Mouse (Mus musculus): Measurements from ENCODE around the gene Xpr1. TPM values are rescaled to one million over a fixed set of nuclear protein-coding genes. Genes with fewer than 3 reads are reported as not detected.
"Not testable (repeated sequence)": the region's sequence is repeated elsewhere in the genome, so short reads cannot be mapped to it uniquely, and the experiment has no call there.

Xpr1 gene
- polyA plus RNA-seq, 2 experiments = 2.4 to 4.2 TPM

- Histone ChIP-seq H3K36me3 (replicated peaks; ENCODE audit: control insufficient read depth, insufficient read depth, low read depth) (no peaks in the 10 kb centered on the region), H3K4me2 (ENCODE audit: low read depth) (no peak overlapping the region), H3K4me1 (replicated peaks; ENCODE audit: control insufficient read depth in 2 of 2, insufficient read depth in 2 of 2, low read length in 1 of 2) (peaks cover 8 to 18% of the 10 kb centered on the region in 2 experiments; a peak in 3 of 4 replicates), H3K4me3 (ENCODE audit: insufficient read depth in 1 of 2, low read depth in 2 of 2, low read length in 2 of 2) (no peak overlapping the region), H3K27me3 (ENCODE audit: control insufficient read depth, insufficient read depth, low read length) (no peaks in the 10 kb centered on the region), H3K27ac (no peak overlapping the region), H3K9me3 (ENCODE audit: control insufficient read depth, low read length) (no peaks in the 10 kb centered on the region), H3K9ac (replicated peaks) (no peak overlapping the region)
- no peak for DNase-seq (ENCODE audit: low read depth in 3 of 3, low spot score in 3 of 3)
- ATAC-seq (ENCODE audit: insufficient read depth) = no peak
- TF ChIP-seq EP300 (IDR thresholded peaks at IDR 0.05; ENCODE audit: low read depth) (no peak), CTCF (IDR thresholded peaks at IDR 0.05; ENCODE audit: low read depth) (no peak)
- 70% methylated on average over 3 of the region's 3 CpGs for WGBS (ENCODE audit: insufficient replicate concordance)
Observed at GRCm38 (mm10) chr1:155274976-155275375, 142.2 kb downstream of the Xpr1 start.

GRCm38 (mm10) chr1:155272953-155273352 lies 144.3 kb downstream of the Xpr1 start:
- WGBS (ENCODE audit: insufficient replicate concordance) = 61% methylated on average over 4 of the region's 4 CpGs
- H3K9ac ChIP-seq (replicated peaks) = no peak overlapping the region
- H3K9me3 ChIP-seq (ENCODE audit: control insufficient read depth, low read length) = no peaks in the 10 kb centered on the region
- no peak overlapping the region for H3K4me3 ChIP-seq (ENCODE audit: insufficient read depth in 1 of 2, low read depth in 2 of 2, low read length in 2 of 2)
- DNase-seq (ENCODE audit: low read depth in 3 of 3, low spot score in 3 of 3) (no peak), ATAC-seq (ENCODE audit: insufficient read depth) (no peak)
- TF ChIP-seq CTCF (IDR thresholded peaks at IDR 0.05; ENCODE audit: low read depth) (no peak), EP300 (IDR thresholded peaks at IDR 0.05; ENCODE audit: low read depth) (no peak)
- H3K27ac ChIP-seq = no peak overlapping the region
- H3K4me1 ChIP-seq (replicated peaks; ENCODE audit: control insufficient read depth in 2 of 2, insufficient read depth in 2 of 2, low read length in 1 of 2) = peaks cover 8 to 13% of the 10 kb centered on the region in 2 experiments; a peak in 3 of 4 replicates
- H3K4me2 ChIP-seq (ENCODE audit: low read depth) = no peak overlapping the region
- H3K27me3 ChIP-seq (ENCODE audit: control insufficient read depth, insufficient read depth, low read length) = no peaks in the 10 kb centered on the region
- H3K36me3 ChIP-seq (replicated peaks; ENCODE audit: control insufficient read depth, insufficient read depth, low read depth) = no peaks in the 10 kb centered on the region

GRCm38 (mm10) chr1:155262496-155262895 lies 154.7 kb downstream of the Xpr1 start:
- not testable (repeated sequence) for DNase-seq (ENCODE audit: low read depth in 3 of 3, low spot score in 3 of 3); H3K27ac ChIP-seq; H3K36me3 ChIP-seq (replicated peaks; ENCODE audit: control insufficient read depth, insufficient read depth, low read depth); H3K9ac ChIP-seq (replicated peaks); ATAC-seq (ENCODE audit: insufficient read depth); H3K27me3 ChIP-seq (ENCODE audit: control insufficient read depth, insufficient read depth, low read length); H3K4me2 ChIP-seq (ENCODE audit: low read depth); H3K4me1 ChIP-seq (replicated peaks; ENCODE audit: control insufficient read depth in 2 of 2, insufficient read depth in 2 of 2, low read length in 1 of 2); H3K4me3 ChIP-seq (ENCODE audit: insufficient read depth in 1 of 2, low read depth in 2 of 2, low read length in 2 of 2); H3K9me3 ChIP-seq (ENCODE audit: control insufficient read depth, low read length)
- 75% methylated on average over 10 of the region's 10 CpGs for WGBS (ENCODE audit: insufficient replicate concordance)

GRCm38 (mm10) chr1:155254309-155254708 lies 162.9 kb downstream of the Xpr1 start:
- H3K9ac ChIP-seq (replicated peaks) = no peak overlapping the region
- H3K27ac ChIP-seq = no peak overlapping the region
- no peaks in the 10 kb centered on the region for H3K27me3 ChIP-seq (ENCODE audit: control insufficient read depth, insufficient read depth, low read length)
- 64% methylated on average over 8 of the region's 8 CpGs for WGBS (ENCODE audit: insufficient replicate concordance)
- no peak for DNase-seq (ENCODE audit: low read depth in 3 of 3, low spot score in 3 of 3)
- H3K4me1 ChIP-seq (replicated peaks; ENCODE audit: control insufficient read depth in 2 of 2, insufficient read depth in 2 of 2, low read length in 1 of 2) = peaks cover 0 to 8% of the 10 kb centered on the region in 2 experiments; a peak in 2 of 4 replicates
- H3K4me2 ChIP-seq (ENCODE audit: low read depth) = no peak overlapping the region
- H3K36me3 ChIP-seq (replicated peaks; ENCODE audit: control insufficient read depth, insufficient read depth, low read depth) = no peaks in the 10 kb centered on the region
- H3K9me3 ChIP-seq (ENCODE audit: control insufficient read depth, low read length) = no peaks in the 10 kb centered on the region
- TF ChIP-seq CTCF (IDR thresholded peaks at IDR 0.05; ENCODE audit: low read depth) = no peak
- TF ChIP-seq EP300 (IDR thresholded peaks at IDR 0.05; ENCODE audit: low read depth) = no peak
- H3K4me3 ChIP-seq (ENCODE audit: insufficient read depth in 1 of 2, low read depth in 2 of 2, low read length in 2 of 2) = no peak overlapping the region
- no peak for ATAC-seq (ENCODE audit: insufficient read depth)

DNA sequence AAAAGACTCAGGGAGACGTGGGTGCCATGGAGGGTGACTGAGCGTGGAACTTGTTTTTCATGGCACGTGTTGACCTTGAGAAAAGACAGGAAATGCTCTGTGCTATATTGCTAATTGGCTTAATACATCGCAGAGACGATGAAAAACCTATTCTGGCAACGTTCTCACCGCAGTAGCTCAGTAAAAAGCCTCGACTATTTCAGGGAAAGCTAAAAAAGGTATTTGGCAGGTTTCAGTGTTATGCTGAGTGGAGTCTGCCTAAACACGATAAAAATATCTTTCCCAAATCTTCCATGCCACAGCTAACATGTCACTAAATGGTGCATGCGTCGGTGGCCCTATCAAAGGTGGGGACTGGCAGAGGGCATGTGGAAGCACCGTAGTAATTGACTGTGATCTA lies 164.1 kb downstream of the Xpr1 start:
- H3K27me3 ChIP-seq (ENCODE audit: control insufficient read depth, insufficient read depth, low read length) = no peaks in the 10 kb centered on the region
- DNase-seq (ENCODE audit: low read depth in 3 of 3, low spot score in 3 of 3) (no peak), ATAC-seq (ENCODE audit: insufficient read depth) (no peak)
- H3K4me1 ChIP-seq (replicated peaks; ENCODE audit: control insufficient read depth in 2 of 2, insufficient read depth in 2 of 2, low read length in 1 of 2) = peaks cover 0 to 8% of the 10 kb centered on the region in 2 experiments; a peak in 2 of 4 replicates
- no peak overlapping the region for H3K4me2 ChIP-seq (ENCODE audit: low read depth)
- TF ChIP-seq CTCF (IDR thresholded peaks at IDR 0.05; ENCODE audit: low read depth) = no peak
- no peak for TF ChIP-seq EP300 (IDR thresholded peaks at IDR 0.05; ENCODE audit: low read depth)
- WGBS (ENCODE audit: insufficient replicate concordance) = 55% methylated on average over 12 of the region's 12 CpGs
- no peak overlapping the region for H3K9ac ChIP-seq (replicated peaks)
- H3K9me3 ChIP-seq (ENCODE audit: control insufficient read depth, low read length) = no peaks in the 10 kb centered on the region
- no peaks in the 10 kb centered on the region for H3K36me3 ChIP-seq (replicated peaks; ENCODE audit: control insufficient read depth, insufficient read depth, low read depth)
- H3K4me3 ChIP-seq (ENCODE audit: insufficient read depth in 1 of 2, low read depth in 2 of 2, low read length in 2 of 2) = no peak overlapping the region
- H3K27ac ChIP-seq = no peak overlapping the region

Measured in liver, embryonic 14.5 days (tissue).